Mouse (Mus musculus) bone marrow, adult 2 months (tissue): Measurements from ENCODE around the gene Tpst2.
"Not testable (repeated sequence)": the region's sequence is repeated elsewhere in the genome, so short reads cannot be mapped to it uniquely, and the experiment has no call there.

Source experiments
- CTCF ChIP-seq: fragments of 200-500 bp; IDR thresholded peaks from 2 replicates; pipeline ENCODE4 v1.5.1; 2011; ENCODE audit warnings: low read length, control low read depth; ENCODE audit not compliant: control insufficient read depth, insufficient read depth
- POLR2A ChIP-seq: fragments of 200-500 bp; IDR thresholded peaks from 2 replicates; pipeline ENCODE4 v1.6.1; 2011; ENCODE audit warnings: low read depth, mild to moderate bottlenecking, control low read depth, low read length, borderline replicate concordance; ENCODE audit not compliant: control insufficient read depth

- not testable (repeated sequence) for TF ChIP-seq POLR2A, CTCF
Measured at GRCm38 (mm10) chr5:112319343-112319742, 42.9 kb downstream of the Tpst2 start.
